Mouse (Mus musculus): Measurements from ENCODE around the gene Ky.

The Ky gene

DNA sequence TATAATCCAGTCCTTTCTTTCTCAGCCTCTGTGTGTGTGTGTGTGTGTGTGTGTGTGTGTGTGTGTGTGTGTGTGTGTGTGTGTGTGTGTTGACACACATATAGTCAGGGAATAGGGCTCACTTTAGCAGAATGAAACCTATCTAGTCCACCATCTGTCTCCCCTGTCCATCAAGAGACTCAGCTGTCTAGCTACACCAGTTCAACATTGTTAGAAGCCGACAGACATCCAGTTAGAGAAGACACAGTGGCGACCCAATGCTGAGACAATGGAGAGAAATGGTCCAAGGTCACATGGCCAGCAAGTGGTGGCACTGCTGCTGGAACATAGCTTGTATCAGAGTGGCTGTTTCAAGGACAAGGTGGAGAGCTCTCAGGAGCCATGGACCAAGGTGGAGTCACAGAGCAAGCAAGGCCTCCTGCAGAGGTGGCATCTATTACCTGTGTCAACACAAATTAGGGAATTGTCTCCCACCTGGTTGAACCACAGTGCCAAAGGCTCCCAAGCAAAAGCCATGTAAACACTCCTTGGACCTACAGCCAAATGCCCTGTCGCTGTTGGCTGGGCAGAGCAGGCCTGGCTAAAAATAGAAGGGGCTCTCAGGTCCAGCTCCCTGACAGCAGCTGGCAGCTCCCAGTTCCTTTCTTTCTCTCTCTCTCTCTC, 703 bp upstream of the Ky start:
- peak; percentile 95 for DNase-seq

GRCm38 (mm10) chr9:102508315-102508714, 2.8 kb downstream of the Ky start:
- no peak for DNase-seq

GRCm38 (mm10) chr9:102511423-102511822, 5.9 kb downstream of the Ky start:
- peak; percentile 99 for DNase-seq

DNA sequence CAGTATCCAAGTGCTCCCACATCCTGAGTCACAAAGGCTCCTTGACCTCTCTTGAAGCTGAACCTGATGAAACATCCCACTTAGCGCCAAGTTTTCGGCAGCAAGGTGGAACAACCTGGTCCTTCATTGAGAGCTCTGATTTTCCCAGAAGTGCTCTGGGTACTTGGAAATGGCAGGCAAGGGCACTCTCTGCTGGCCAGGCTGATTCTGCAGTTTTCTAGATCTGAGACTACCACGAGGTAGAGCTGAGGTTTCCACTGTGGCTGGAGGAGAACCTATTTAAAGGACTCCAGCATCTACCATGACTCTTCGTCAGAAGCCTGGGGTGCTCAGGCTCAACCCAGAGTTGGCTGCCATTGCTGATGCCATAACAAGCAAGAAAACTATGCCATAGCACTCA, 8.0 kb downstream of the Ky start:
- no peak for DNase-seq

DNA sequence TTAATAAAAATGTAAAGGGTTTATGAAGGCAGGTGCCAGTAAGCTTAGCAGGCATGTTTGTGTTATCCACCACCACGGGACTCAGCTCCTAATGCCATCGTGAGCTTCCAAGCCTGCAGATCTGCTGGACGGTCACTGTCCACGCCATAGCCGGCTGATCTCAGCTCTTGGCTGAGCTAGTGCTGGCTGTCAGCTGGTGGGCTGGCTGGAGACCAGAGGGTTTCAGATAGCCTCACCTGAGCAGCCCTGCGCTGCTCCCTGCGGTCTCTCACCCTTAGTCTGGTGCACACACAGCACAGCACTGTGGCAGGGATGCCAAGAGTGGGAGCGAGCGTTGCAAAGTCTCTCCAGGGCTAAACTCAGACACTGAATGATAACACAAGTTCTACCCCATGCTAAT, 12.9 kb downstream of the Ky start:
- DNase-seq: peak; percentile 98

DNA sequence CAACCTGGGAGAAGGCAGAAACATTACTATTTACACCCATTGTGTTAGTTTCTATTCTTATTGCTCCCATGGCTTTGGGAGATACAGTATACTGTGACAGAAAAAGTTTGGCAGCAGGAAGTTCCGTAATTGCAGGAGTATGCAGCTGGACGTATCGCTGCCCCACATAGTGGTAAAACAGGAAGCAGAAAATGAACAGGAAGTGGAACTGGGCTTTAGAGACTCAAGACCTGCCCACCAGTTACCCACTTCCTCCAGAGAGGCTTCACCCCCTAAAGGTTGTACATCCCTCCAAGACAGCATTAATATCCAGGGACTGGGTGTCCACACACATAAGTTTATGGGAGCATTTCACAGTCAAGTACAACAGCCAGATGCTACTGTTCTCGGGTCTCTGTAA, 15.8 kb downstream of the Ky start:
- no peak for DNase-seq

DNA sequence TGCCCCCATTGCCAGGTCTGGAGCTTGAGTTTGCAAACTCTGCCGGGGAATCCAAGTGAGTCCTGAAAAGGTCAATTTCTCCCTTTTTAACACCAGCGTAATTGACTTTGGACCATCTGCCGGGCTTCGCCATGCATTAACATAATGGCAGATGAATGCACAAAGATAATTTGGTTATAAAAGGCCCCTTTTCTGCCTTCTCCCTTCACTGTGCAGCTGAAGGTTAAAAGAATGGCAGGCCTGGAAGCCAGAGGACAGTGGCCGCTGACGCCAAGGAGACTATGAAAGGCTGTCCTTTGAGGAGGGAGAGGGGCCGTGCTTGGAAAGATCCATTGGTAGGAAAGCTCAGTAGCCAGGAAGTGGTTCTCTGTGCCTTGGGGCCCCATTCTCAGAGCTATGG, 22.6 kb downstream of the Ky start:
- DNase-seq: no peak

- DNase-seq: no peak
These were observed 23.0 kb downstream of the Ky start for GRCm38 (mm10) chr9:102528561-102528960.

DNA sequence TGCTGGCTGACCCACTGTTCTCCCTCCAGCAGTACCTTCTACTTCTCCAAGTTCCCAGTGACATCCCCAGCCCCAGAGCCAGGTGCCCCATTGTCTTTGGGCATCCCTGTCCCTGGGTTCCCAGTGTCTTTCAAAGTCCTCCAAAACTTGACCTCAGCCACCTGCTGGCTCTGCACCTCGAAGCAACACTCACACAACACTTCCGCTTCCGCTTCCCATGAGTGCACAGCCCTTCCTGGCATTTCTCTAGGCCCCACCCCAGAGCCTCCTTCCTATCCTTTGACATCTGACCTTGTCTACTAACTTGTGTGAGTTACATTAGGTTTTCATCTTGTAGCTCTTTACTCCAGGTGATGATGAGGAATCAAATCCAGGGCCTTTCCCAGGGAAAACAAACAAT, 23.5 kb downstream of the Ky start:
- DNase-seq: no peak

DNA sequence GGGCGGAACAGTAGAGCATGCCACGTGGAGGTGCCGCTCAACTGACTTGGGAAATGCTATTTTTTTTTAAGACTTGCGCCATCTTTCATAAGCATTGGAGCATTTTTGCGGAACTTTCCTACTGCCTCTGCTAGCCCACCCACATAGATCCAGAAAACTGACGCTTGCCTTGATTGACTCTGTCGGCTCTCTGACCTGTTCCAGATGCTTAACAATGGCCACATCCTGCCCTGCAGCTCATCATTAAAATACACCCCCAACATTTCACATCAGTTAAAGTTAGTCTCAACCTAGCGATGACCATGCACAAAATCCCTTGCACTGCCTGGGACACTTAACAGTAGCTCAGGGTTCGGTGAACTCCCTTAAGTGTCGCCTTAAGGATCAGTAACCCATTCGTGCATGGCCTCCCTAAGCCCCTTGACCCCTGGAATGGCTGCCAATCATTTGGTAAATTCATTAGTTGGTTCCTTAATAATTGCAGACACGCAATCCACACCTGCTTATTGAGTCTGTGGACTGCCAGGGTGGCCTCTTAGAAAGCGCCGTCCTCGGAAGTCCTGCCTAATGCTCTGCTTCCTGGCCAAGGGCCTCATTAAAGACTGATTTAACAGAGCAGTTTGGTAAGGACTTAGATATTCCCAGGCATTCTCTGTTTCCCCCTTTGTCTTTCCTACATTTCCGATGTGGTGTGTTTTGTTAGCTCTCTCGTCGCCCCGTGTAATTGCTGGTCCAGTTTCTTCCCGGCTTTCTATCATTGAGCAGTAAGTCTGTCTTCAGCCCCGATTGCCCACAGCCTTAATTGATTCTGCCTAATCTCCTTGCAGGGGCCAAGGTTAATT, 25.7 kb downstream of the Ky start:
- DNase-seq: no peak

- no peak for DNase-seq
These were observed 31.4 kb downstream of the Ky start for GRCm38 (mm10) chr9:102536968-102537367.

DNA sequence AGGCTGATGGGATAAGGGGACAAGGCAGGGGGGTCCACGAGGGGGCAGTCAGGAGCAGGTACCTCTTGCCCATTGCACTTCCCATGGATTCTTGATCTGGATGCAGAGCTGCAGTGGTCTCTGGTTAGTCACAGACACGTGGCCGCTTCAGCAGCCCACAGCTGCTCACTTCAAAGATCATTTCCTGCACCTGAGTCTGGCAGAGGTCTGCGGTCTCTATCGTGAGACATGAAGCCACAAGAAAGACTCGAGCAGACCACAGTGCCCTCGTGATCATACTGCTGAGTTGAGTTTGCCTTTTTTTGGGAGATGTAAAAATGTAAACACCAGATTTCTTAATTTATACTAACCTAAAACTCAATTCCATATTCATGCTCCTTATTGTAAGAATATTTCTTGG, 34.1 kb downstream of the Ky start:
- no peak for DNase-seq

DNA sequence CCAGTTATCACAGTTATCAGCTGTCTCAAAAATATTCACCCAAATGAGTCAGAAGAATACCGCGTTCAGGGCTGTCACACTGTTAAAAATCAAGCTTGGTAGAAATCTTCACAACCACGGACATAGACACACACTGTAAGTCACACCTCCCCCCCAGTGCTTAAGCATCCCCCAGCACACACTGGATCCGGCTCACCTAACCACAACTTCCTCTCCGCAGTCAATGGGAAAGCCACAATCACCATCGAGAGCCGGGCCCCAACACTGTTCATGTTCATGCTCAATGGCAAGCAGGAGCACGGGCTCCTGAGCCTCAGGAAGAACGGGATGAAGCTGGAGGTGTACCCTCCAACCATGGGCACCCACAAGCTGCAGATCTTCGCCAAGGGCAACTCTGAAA, 36.1 kb downstream of the Ky start:
- peak; percentile 86 for DNase-seq

GRCm38 (mm10) chr9:102542540-102542939, 37.0 kb downstream of the Ky start:
- DNase-seq: no peak

GRCm38 (mm10) chr9:102543761-102544115, 38.2 kb downstream of the Ky start:
- DNase-seq: peak; percentile 85

DNA sequence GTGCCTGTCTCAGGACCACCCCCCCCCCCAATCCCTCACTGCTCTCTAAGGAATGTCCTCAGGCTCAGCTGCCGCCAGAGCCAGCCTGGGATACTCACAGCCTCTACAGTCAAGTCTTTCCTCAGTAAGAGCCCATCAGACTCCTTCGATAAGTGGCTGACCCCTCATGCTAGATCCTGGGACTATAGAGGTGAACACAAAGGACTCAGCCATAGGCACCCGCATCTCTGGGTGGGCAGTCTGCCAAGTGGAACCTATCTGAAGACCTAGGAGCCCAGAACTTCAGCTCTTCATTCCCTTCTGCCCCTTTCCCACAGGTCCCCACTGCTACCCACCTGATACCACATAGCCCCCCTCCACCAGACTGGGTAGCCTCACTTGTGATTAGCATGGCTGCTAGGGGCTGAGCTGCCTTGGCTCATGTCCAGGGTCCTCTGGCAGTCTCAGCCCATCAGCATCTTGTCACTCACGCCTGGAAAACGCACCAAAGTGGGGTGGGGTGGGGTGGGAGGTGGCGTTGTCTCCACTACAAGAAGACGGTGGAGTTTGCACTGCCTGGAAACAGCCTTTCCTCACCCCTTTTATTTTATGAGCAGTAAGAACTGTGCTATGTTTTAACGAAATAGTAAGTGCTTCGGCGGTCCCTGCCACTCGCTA, 38.7 kb downstream of the Ky start:
- peak; percentile 90 for DNase-seq

GRCm38 (mm10) chr9:102544773-102545366, 39.3 kb downstream of the Ky start:
- peak; percentile 95 for DNase-seq

GRCm38 (mm10) chr9:102545406-102546255, 40.1 kb downstream of the Ky start:
- DNase-seq: no peak

DNA sequence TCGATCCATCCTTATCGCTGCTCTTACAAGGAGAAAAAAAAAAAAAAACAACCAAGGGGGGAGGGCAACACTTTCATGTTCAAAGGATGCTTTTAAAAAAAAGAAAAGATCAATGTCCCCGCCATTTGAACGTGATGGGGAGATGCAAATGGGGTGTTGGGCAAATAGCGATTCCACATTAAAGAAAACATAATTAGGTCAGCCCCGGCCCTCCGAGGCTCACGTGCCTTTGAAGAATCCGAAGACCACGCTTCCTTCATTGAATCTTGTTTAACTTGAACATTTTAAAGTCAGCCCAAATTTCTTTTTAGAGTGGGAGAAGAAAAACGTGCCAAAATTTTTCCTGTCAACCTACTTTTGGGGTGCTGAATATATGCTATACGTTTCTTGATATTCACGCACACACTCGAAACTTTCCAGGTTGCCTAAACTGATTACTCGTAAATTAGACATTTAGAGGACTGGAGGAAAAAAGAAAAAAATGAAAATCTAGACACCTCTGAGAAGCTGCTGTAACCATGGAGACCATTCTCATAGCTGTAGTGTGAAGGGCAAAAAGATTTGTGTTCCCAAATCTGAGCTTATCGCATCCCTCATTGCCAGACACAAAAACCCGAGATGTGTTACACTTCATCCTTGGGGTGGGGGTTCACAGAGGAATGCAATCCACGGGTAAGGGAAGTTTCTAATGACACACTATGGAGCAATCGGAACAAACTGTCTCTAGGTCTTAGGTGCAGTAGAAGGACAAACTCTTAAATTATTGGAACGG, 40.9 kb downstream of the Ky start:
- DNase-seq: no peak

DNA sequence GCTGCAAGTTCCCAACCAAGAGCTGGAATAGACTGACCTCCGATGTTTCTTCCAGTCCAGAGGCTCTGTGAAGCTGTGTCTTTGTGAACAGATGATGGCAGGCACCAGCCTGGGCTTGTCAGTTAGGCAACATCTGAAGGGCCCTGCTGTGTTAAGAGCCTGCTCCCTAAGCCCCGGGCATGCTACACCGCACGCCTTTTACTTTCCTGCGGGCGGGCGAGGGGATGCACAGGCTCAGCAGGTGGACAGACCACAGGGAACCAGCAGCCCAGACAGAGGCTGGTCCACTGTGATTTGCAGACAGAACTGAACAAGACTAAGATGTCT, 41.4 kb downstream of the Ky start:
- DNase-seq: peak; percentile 87

DNA sequence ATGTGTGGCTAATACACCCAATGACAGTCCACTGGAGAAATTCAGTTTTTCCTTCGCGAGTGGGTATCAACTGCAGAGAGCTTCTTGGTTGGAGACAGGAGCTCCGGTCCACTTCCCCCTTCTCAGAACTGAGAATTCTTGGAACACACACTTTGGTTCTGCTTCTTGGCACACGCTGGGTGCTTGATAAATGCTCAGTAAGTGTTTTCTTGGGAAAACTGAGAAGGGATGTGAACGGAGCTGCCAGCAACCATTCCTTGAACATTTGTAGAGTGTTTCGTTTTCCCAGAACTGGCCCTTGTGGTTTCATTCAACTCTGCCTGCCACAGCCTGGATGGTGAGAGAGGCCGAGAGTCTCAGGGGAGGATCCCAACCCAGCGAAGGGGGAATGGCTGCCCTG, 43.7 kb downstream of the Ky start:
- DNase-seq: peak; percentile 90

DNA sequence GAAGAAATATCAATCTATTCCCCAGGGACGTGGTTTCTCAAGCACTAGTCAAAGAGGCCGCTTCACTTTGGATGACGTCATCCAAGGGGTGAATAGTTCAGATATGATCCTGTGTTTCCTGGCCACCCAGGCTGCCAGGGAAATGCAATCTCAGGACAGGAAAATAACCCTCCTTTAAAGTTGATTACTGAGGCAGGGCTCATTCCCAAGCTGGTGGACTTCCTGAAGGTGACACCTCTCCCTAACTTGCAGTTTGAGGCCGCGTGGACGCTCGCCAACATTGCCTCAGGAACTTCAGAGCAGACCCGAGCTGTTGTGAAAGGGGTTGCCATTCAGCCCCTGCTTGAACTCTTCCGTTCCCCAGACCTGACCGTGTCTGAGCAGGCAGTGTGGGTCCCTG, 46.2 kb downstream of the Ky start:
- DNase-seq: no peak

Data from heart, adult 11 months (tissue).